Mouse (Mus musculus) cerebellum, adult 2 months (tissue): Measurements from ENCODE around the gene Cavin3.

ENCODE experiments used
- CTCF ChIP-seq: fragments of 200-500 bp; IDR thresholded peaks from 2 replicates; pipeline ENCODE4 v1.5.1; 2011; ENCODE audit warnings: low read depth, mild to moderate bottlenecking, control low read depth, low read length, moderate library complexity, borderline replicate concordance; ENCODE audit not compliant: insufficient read depth
- POLR2A ChIP-seq: fragments of 200-500 bp; IDR thresholded peaks from 2 replicates; pipeline ENCODE4 v1.6.1; 2011; ENCODE audit warnings: low read length, control low read depth, borderline replicate concordance; ENCODE audit not compliant: insufficient read depth

GRCm38 (mm10) chr7:105480561-105481504 lies 1.3 kb downstream of the Cavin3 start:
- no peak for TF ChIP-seq CTCF
- no peak for TF ChIP-seq POLR2A
